Mouse (Mus musculus) myocyte (in vitro differentiated cells): ENCODE data around the gene Igfals. TPM values are rescaled to one million over a fixed set of nuclear protein-coding genes. Genes with fewer than 3 reads are reported as not detected.

Experiments used
- H3K27me3 ChIP-seq: one replicate; pipeline ENCODE4 v1.6.1; 2011; ENCODE audit not compliant: control insufficient read depth, insufficient read depth, insufficient read length
- H3K36me3 ChIP-seq: one replicate; pipeline ENCODE4 v1.6.1; 2011; ENCODE audit not compliant: control insufficient read depth, insufficient read depth
- H3K4me2 ChIP-seq: one replicate; pipeline ENCODE4 v1.6.1; 2011; ENCODE audit warnings: low read depth, control low read depth
- H3K4me3 ChIP-seq: one replicate; pipeline ENCODE4 v1.5.1; 2011; ENCODE audit warnings: mild to moderate bottlenecking, control low read depth, moderate library complexity
- H3K79me2 ChIP-seq: one replicate; pipeline ENCODE4 v1.6.1; 2011; ENCODE audit not compliant: control insufficient read depth, insufficient read depth
- H3ac ChIP-seq: one replicate; pipeline ENCODE4 v1.6.1; 2011; ENCODE audit not compliant: control insufficient read depth, insufficient read length
- CEBPB ChIP-seq: IDR thresholded peaks from 2 replicates; pipeline ENCODE4 v1.6.1; 2011; ENCODE audit warnings: mild to moderate bottlenecking, moderate library complexity; ENCODE audit not compliant: poor library complexity, insufficient read depth, severe bottlenecking
- E2F4 ChIP-seq: IDR thresholded peaks from one replicate; pipeline ENCODE4 v1.6.1; 2011; ENCODE audit warnings: mild to moderate bottlenecking, control low read depth, moderate library complexity; ENCODE audit not compliant: insufficient read depth
- MAX ChIP-seq: IDR thresholded peaks from one replicate; pipeline ENCODE4 v1.6.1; 2011; ENCODE audit warnings: low read depth, mild to moderate bottlenecking, control low read depth
- MYOD1 ChIP-seq, 3 experiments: IDR thresholded peaks; one replicate each; pipeline ENCODE4 v1.6.1; 2011; ENCODE audit warnings: control low read depth in 2 of 3, low read depth in 2 of 3, mild to moderate bottlenecking in 2 of 3, moderate library complexity in 1 of 3; ENCODE audit not compliant: insufficient read length in 2 of 3, control insufficient read depth in 1 of 3
- MYOG ChIP-seq, 3 experiments: IDR thresholded peaks; one replicate each; pipeline ENCODE4 v1.6.1; 2011; ENCODE audit warnings: control low read depth in 2 of 3, low read depth in 2 of 3, mild to moderate bottlenecking in 2 of 3; ENCODE audit not compliant: insufficient read length in 2 of 3, control insufficient read depth in 1 of 3, insufficient read depth in 1 of 3
- POLR2A ChIP-seq: IDR thresholded peaks from one replicate; pipeline ENCODE4 v1.6.1; 2011; ENCODE audit warnings: low read depth, mild to moderate bottlenecking, control low read depth, moderate library complexity; ENCODE audit not compliant: insufficient read length
- POLR2AphosphoS2 ChIP-seq: IDR thresholded peaks from one replicate; pipeline ENCODE4 v1.6.1; 2011; ENCODE audit warnings: low read depth, control low read depth; ENCODE audit not compliant: insufficient read length
- REST ChIP-seq: IDR thresholded peaks from one replicate; pipeline ENCODE4 v1.6.1; 2011; ENCODE audit warnings: mild to moderate bottlenecking, control low read depth, moderate library complexity; ENCODE audit not compliant: insufficient read depth, insufficient read length
- SRF ChIP-seq: IDR thresholded peaks from one replicate; pipeline ENCODE4 v1.6.1; 2011; ENCODE audit warnings: low read depth; ENCODE audit not compliant: control insufficient read depth, insufficient read length
- TCF12 ChIP-seq: IDR thresholded peaks from one replicate; pipeline ENCODE4 v1.6.1; 2011; ENCODE audit warnings: mild to moderate bottlenecking, control low read depth; ENCODE audit not compliant: poor library complexity, insufficient read depth, severe bottlenecking
- TCF3 ChIP-seq: IDR thresholded peaks from one replicate; pipeline ENCODE4 v1.6.1; 2011; ENCODE audit warnings: low read depth, control low read depth; ENCODE audit not compliant: insufficient read length
- USF1 ChIP-seq: IDR thresholded peaks from one replicate; pipeline ENCODE4 v1.6.1; 2011; ENCODE audit warnings: low read depth, mild to moderate bottlenecking, control low read depth, moderate library complexity
- polyA plus RNA-seq: library from polyadenylated mRNA; unstranded; fragments of >200 nt; fragmentation: generic; extraction: Trizol; gene quantifications from one replicate; pipeline ENCODE4 v1.2.1, GENCODE M21; 2012; ENCODE audit warnings: missing spikeins

Igfals gene
- polyA plus RNA-seq, 1 experiment = not detected

DNA sequence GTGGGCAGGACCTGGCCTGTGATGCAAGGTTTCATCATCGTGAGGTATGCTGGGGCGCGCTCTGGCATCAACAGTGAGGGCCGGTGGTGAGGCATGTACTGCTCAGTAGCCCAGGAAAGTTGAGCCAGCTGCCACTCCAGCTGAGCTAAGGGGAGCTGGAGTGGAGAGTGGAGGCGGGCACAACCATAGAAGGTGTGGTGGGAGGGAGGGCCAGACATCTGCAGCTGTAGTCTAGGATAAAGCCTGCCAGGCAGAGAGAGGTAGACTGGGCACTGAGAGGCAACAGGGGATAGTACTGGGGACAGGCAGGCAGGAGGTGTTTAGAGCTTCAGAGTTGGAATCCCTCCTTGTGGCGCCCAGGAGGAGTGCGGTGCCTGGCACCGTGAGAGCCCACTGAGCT lies 5.7 kb upstream of the Igfals start:
- H3K79me2 ChIP-seq = no peaks in the 10 kb centered on the region
- H3K27me3 ChIP-seq = no peaks in the 10 kb centered on the region
- H3ac ChIP-seq = no peak overlapping the region
- H3K4me2 ChIP-seq = no peak overlapping the region
- no peak overlapping the region for H3K4me3 ChIP-seq
- H3K36me3 ChIP-seq = no peaks in the 10 kb centered on the region
- no peak for TF ChIP-seq MYOD1 (IDR thresholded peaks at IDR 0.05; ENCODE audit: control insufficient read depth in 1 of 3, insufficient read length in 2 of 3, low read depth in 2 of 3)

DNA sequence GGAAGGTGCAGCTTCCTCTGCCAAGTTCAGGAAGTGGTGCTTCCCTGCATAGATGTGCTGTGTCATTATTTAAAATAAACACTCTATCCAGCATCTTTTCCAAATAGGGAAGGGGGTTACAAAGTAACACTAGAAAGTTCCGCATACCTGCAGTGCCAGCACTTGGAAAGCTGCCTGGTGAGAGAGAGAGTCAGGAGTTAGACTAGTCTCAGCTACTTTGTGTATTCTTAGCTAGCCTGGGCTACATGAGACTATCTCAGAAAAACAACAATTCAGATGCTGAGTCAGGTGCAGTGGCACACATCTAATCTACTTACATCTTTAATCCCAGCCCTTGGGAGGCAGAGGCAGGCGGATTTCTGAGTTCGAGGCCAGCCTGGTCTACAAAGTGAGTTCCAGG lies 4.0 kb upstream of the Igfals start:
- Histone ChIP-seq H3K4me3 (no peak overlapping the region), H3K79me2 (no peaks in the 10 kb centered on the region), H3K4me2 (no peak overlapping the region), H3ac (no peak overlapping the region), H3K36me3 (no peaks in the 10 kb centered on the region), H3K27me3 (no peaks in the 10 kb centered on the region)
- TF ChIP-seq MYOD1 (IDR thresholded peaks at IDR 0.05; ENCODE audit: control insufficient read depth in 1 of 3, insufficient read length in 2 of 3, low read depth in 2 of 3) (no peak), TCF3 (no peak), POLR2AphosphoS2 (no peak), POLR2A (no peak), MAX (no peak), CEBPB (no peak), MYOG (IDR thresholded peaks at IDR 0.05; ENCODE audit: control insufficient read depth in 1 of 3, insufficient read depth in 1 of 3, insufficient read length in 2 of 3, low read depth in 2 of 3) (no peak), E2F4 (no peak), SRF (no peak), USF1 (no peak), REST (no peak), TCF12 (no peak)

DNA sequence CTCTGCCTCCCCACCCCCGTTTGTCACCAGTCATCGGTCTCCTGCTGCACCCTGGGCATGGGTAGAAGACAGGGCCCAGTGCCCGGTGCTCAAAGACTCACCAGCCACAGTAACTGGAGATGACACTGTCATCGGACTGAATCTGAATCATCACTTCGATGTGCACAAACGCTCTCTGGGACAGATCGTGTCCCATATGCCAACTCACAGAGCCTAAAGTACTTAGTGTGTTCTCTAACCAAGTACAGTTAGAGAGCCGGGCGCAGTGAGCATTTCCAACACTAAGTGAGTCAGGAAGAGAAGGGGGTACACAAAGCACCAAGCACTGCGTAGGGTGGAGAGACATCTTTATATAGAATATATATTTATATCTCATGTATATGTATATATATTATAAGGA lies 2.1 kb downstream of the Igfals start:
- no peaks in the 10 kb centered on the region for H3K27me3 ChIP-seq
- H3K4me2 ChIP-seq = no peak overlapping the region
- H3K4me3 ChIP-seq = no peak overlapping the region
- H3K79me2 ChIP-seq = no peaks in the 10 kb centered on the region
- TF ChIP-seq MYOD1 (IDR thresholded peaks at IDR 0.05; ENCODE audit: control insufficient read depth in 1 of 3, insufficient read length in 2 of 3, low read depth in 2 of 3) = no peak
- TF ChIP-seq CEBPB = no peak
- TF ChIP-seq TCF12 = no peak
- no peak for TF ChIP-seq E2F4
- TF ChIP-seq USF1 = no peak
- TF ChIP-seq REST = no peak
- TF ChIP-seq MAX = no peak
- TF ChIP-seq TCF3 = no peak
- TF ChIP-seq POLR2AphosphoS2 = no peak
- TF ChIP-seq POLR2A = no peak
- TF ChIP-seq MYOG (IDR thresholded peaks at IDR 0.05; ENCODE audit: control insufficient read depth in 1 of 3, insufficient read depth in 1 of 3, insufficient read length in 2 of 3, low read depth in 2 of 3) = no peak
- TF ChIP-seq SRF = no peak
- H3K36me3 ChIP-seq = no peaks in the 10 kb centered on the region
- no peak overlapping the region for H3ac ChIP-seq

DNA sequence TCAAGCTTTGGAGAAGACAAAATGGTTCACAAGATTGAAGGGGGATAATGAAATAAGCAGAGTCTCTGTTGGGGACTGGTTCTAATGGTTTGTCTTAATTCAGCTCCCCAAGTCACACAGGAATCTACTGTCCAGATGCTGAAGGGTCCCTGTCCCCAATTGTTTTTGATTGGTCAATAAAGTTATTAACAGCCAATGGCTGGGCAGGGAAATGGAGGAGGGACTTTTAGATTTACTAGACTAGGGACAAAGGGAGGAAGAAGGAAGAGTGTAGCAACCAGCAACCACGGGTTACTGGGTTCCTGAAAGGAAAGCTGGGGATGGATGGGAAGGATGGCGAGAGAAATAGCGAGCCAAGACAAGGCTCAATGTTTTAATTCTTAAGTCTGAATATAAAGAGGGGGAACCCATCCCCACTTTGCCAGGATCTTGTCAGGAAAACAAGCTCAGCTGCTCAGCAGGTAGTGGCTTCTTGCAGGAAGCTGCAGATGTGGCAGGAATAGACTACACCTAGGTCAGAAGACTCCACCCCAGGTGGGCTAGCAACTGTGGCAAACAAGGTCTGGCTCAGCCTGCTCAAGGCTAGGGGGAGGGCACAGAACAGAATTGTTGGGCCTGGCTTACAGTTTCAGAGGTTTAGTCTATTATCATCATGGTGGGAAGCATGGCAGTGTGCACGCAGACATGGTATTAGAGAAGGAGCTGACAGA lies 8.1 kb downstream of the Igfals start:
- Histone ChIP-seq H3ac (no peak overlapping the region), H3K36me3 (no peaks in the 10 kb centered on the region), H3K4me3 (no peak overlapping the region), H3K27me3 (peaks cover 5% of the 10 kb centered on the region), H3K79me2 (no peaks in the 10 kb centered on the region), H3K4me2 (no peak overlapping the region)
- TF ChIP-seq USF1 (no peak), MYOD1 (IDR thresholded peaks at IDR 0.05; ENCODE audit: control insufficient read depth in 1 of 3, insufficient read length in 2 of 3, low read depth in 2 of 3) (no peak), E2F4 (no peak), REST (no peak), TCF12 (no peak), POLR2A (no peak), SRF (no peak), CEBPB (no peak)

DNA sequence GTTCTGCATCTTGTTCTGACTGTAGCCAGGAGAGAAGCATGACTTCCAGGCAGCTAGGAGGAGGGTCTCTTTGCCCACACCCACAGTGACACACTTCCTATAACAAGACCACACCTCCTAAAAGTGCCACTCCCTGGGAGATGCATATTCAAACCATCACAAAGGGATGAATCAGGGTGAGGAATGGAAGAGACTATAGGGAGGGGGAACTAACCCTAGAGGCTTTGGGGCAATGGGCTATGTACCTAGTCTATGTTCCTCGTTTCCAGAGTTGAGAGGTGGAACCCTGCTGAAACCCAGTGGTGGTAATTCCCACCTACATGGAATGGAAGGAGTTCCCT lies 8.6 kb downstream of the Igfals start:
- H3K79me2 ChIP-seq = no peaks in the 10 kb centered on the region
- H3K4me3 ChIP-seq = no peak overlapping the region
- no peak for TF ChIP-seq MAX
- TF ChIP-seq CEBPB = no peak
- no peak for TF ChIP-seq TCF3
- TF ChIP-seq POLR2AphosphoS2 = no peak
- TF ChIP-seq MYOG (IDR thresholded peaks at IDR 0.05; ENCODE audit: control insufficient read depth in 1 of 3, insufficient read depth in 1 of 3, insufficient read length in 2 of 3, low read depth in 2 of 3) = no peak
- TF ChIP-seq MYOD1 (IDR thresholded peaks at IDR 0.05; ENCODE audit: control insufficient read depth in 1 of 3, insufficient read length in 2 of 3, low read depth in 2 of 3) = no peak
- TF ChIP-seq REST = no peak
- TF ChIP-seq E2F4 = no peak
- TF ChIP-seq USF1 = no peak
- TF ChIP-seq TCF12 = no peak
- TF ChIP-seq SRF = no peak
- no peak for TF ChIP-seq POLR2A
- no peak overlapping the region for H3ac ChIP-seq
- no peaks in the 10 kb centered on the region for H3K36me3 ChIP-seq
- peaks cover 5% of the 10 kb centered on the region for H3K27me3 ChIP-seq
- H3K4me2 ChIP-seq = no peak overlapping the region
